Mouse (Mus musculus) MEL-GATA-1-ER (cell line): ENCODE results near the gene Zfp53.

ENCODE experiments used
- DNase-seq: peaks from one replicate; pipeline ENCODE4 v3.0.0-alpha.2; 2012; ENCODE audit warnings: low read depth; ENCODE audit errors: extremely low read depth

The Zfp53 gene

GRCm38 (mm10) chr17:21517130-21517671 lies 28.4 kb downstream of the Zfp53 start:
- DNase-seq: peak; percentile 50

- no peak for DNase-seq
Measured at GRCm38 (mm10) chr17:21526270-21526669, 37.5 kb downstream of the Zfp53 start.

GRCm38 (mm10) chr17:21530645-21531330 lies 42.0 kb downstream of the Zfp53 start:
- DNase-seq: no peak

GRCm38 (mm10) chr17:21531621-21532020 lies 42.8 kb downstream of the Zfp53 start:
- DNase-seq: no peak

GRCm38 (mm10) chr17:21532101-21532951 lies 43.5 kb downstream of the Zfp53 start:
- DNase-seq: peak; percentile 74

- DNase-seq: no peak
Measured at GRCm38 (mm10) chr17:21533961-21534360, 45.2 kb downstream of the Zfp53 start.

- peak; percentile 92 for DNase-seq
Measured at GRCm38 (mm10) chr17:21534460-21535095, 45.8 kb downstream of the Zfp53 start.

GRCm38 (mm10) chr17:21535096-21536001 lies 46.6 kb downstream of the Zfp53 start, which contains the start of gene Zfp52:
Zfp52 (plus strand) TSS chr17:21535539.
- DNase-seq: peak; percentile 78

- DNase-seq: peak; percentile 62
Measured at GRCm38 (mm10) chr17:21536096-21536495, 47.3 kb downstream of the Zfp53 start.

- peak; percentile 14 for DNase-seq
Measured at GRCm38 (mm10) chr17:21536676-21537075, 47.9 kb downstream of the Zfp53 start.

- no peak for DNase-seq
Measured at GRCm38 (mm10) chr17:21557831-21558230, 69.0 kb downstream of the Zfp53 start.
